Mouse (Mus musculus) CD4-positive, CD25-positive, alpha-beta regulatory T cell, adult 9 weeks (primary cell): ENCODE data around the gene Pilrb1. TPM values are rescaled to one million over a fixed set of nuclear protein-coding genes. Genes with fewer than 3 reads are reported as not detected.

Experiments
- polyA plus RNA-seq: library from polyadenylated mRNA; unstranded; fragments of 100-300 nt; shearing (Covaris generic); gene quantifications from one replicate; pipeline ENCODE4 v1.2.1, GENCODE M21; 2017

Pilrb1 gene
- 0.58 TPM for polyA plus RNA-seq

GRCm38 (mm10) chr5:137857960-137858710 lies at the start of gene Pilrb1:
Gene Pilrb1, minus strand, starts transcription at chr5:137858106.

GRCm38 (mm10) chr5:137871644-137872380 lies 13.9 kb upstream of the Pilrb1 start, which contains the start of gene Pilrb2:
Gene Pilrb2, minus strand, starts transcription at chr5:137871815.

GRCm38 (mm10) chr5:137835966-137836520 lies 21.9 kb downstream of the Pilrb1 start, which contains the start of gene Pilra:
Gene Pilra, minus strand, starts transcription at chr5:137836281.

Other genes starting within 250 kb of the Pilrb1 start
- 1.0 TPM for gene Pcolce, start 244.3 kb downstream of the Pilrb1 start, polyA plus RNA-seq
- gene Fbxo24, start 229.1 kb downstream of the Pilrb1 start, polyA plus RNA-seq = 0.86 TPM
- 327 TPM for gene Lrch4, start 229.0 kb downstream of the Pilrb1 start, polyA plus RNA-seq
- gene Gm20605, start 228.9 kb downstream of the Pilrb1 start, polyA plus RNA-seq = 87.2 TPM
- gene Sap25, start 216.8 kb downstream of the Pilrb1 start, polyA plus RNA-seq = 141 TPM
- gene Irs3, start 212.4 kb downstream of the Pilrb1 start, polyA plus RNA-seq = not detected
- 21.6 TPM for gene Agfg2, start 173.4 kb downstream of the Pilrb1 start, polyA plus RNA-seq
- 0.98 TPM for gene Nyap1, start 116.5 kb downstream of the Pilrb1 start, polyA plus RNA-seq
- 441 TPM for gene Tsc22d4, start 112.4 kb downstream of the Pilrb1 start, polyA plus RNA-seq
- gene Ppp1r35, start 79.3 kb downstream of the Pilrb1 start, polyA plus RNA-seq = 21.1 TPM
- 19.8 TPM for gene Mepce, start 70.5 kb downstream of the Pilrb1 start, polyA plus RNA-seq
- 13.7 TPM for gene Zcwpw1, start 70.3 kb downstream of the Pilrb1 start, polyA plus RNA-seq
- gene Pilra, start 21.8 kb downstream of the Pilrb1 start, polyA plus RNA-seq = 1.3 TPM
- 1.3 TPM for gene Pilrb2, start 13.7 kb upstream of the Pilrb1 start, polyA plus RNA-seq
- 0.09 TPM for gene Cyp3a13, start 63.5 kb upstream of the Pilrb1 start, polyA plus RNA-seq
- gene Gjc3, start 105.0 kb upstream of the Pilrb1 start, polyA plus RNA-seq = not detected
- gene Azgp1, start 123.4 kb upstream of the Pilrb1 start, polyA plus RNA-seq = not detected
- gene Smok3a, start 163.2 kb upstream of the Pilrb1 start, polyA plus RNA-seq = not detected
- not detected for gene Smok3b, start 163.3 kb upstream of the Pilrb1 start, polyA plus RNA-seq
- not detected for gene Smok3c, start 195.1 kb upstream of the Pilrb1 start, polyA plus RNA-seq
- gene Zkscan1, start 227.0 kb upstream of the Pilrb1 start, polyA plus RNA-seq = 24.7 TPM